Mouse (Mus musculus) CH12.LX (cell line): ENCODE measurements around the gene Diaph2. TPM values are rescaled to one million over a fixed set of nuclear protein-coding genes. Genes with fewer than 3 reads are reported as not detected.

ENCODE experiments used
- DNase-seq: peaks from one replicate; pipeline ENCODE4 v3.0.0-alpha.2; 2013; ENCODE audit errors: extremely low read depth
- H3K27ac ChIP-seq: 2 replicates; pipeline ENCODE4 v1.5.1; 2012; ENCODE audit warnings: low read depth, mild to moderate bottlenecking, control low read depth, moderate library complexity; ENCODE audit not compliant: insufficient read depth
- H3K27me3 ChIP-seq: replicated peaks from 2 replicates; pipeline ENCODE3; 2012; ENCODE audit warnings: inconsistent platforms
- H3K36me3 ChIP-seq, 2 experiments: replicated peaks in 1 of 2; 2 replicates each; pipeline versions ENCODE3 to v1.6.1; 2012; ENCODE audit warnings: inconsistent platforms in 1 of 2, low read length in 1 of 2, mild to moderate bottlenecking in 1 of 2, mixed read lengths in 1 of 2, moderate library complexity in 1 of 2; ENCODE audit not compliant: control insufficient read depth in 1 of 2, insufficient read depth in 1 of 2
- H3K4me1 ChIP-seq, 2 experiments: 2 replicates each; pipeline ENCODE4 v1.6.1; 2012; ENCODE audit warnings: inconsistent platforms in 1 of 2, moderate library complexity in 1 of 2; ENCODE audit not compliant: insufficient read depth in 2 of 2, control insufficient read depth in 1 of 2
- H3K4me2 ChIP-seq: 2 replicates; pipeline ENCODE4 v1.6.1; 2012; ENCODE audit warnings: low read depth, mild to moderate bottlenecking, control low read depth; ENCODE audit not compliant: poor library complexity, insufficient read depth, severe bottlenecking
- H3K4me3 ChIP-seq, 3 experiments: fragments of 150-350 bp in 1 of 3; sonication (generic) in 1 of 3; replicated peaks in 1 of 3; 2 replicates each; pipeline versions ENCODE3 to v1.5.1; 2011 to 2012; ENCODE audit warnings: low read depth in 2 of 3, low read length in 2 of 3, mild to moderate bottlenecking in 2 of 3, moderate library complexity in 2 of 3, control low read depth in 1 of 3, improper control_type of control experiment in 1 of 3, inconsistent platforms in 1 of 3, mixed read lengths in 1 of 3; ENCODE audit not compliant: poor library complexity in 1 of 3
- H3K79me2 ChIP-seq: replicated peaks from 2 replicates; pipeline ENCODE4 v1.6.1; 2012; ENCODE audit warnings: mild to moderate bottlenecking, moderate library complexity; ENCODE audit not compliant: control insufficient read depth, poor library complexity, insufficient read depth, severe bottlenecking; ENCODE audit errors: extremely low read depth
- H3K9ac ChIP-seq: 2 replicates; pipeline ENCODE4 v1.6.1; 2012; ENCODE audit warnings: low read depth, mild to moderate bottlenecking, control low read depth, moderate library complexity; ENCODE audit not compliant: insufficient read depth
- H3K9me3 ChIP-seq: replicated peaks from 2 replicates; pipeline ENCODE3; 2012; ENCODE audit warnings: low read length, inconsistent platforms, mixed read lengths
- BHLHE40 ChIP-seq: IDR thresholded peaks from 2 replicates; pipeline ENCODE4 v1.6.1; 2011; ENCODE audit warnings: mild to moderate bottlenecking, low read depth, low read length, improper control_type of control experiment
- CHD1 ChIP-seq: IDR thresholded peaks from 2 replicates; pipeline ENCODE4 v1.6.1; 2012; ENCODE audit warnings: low read depth, low read length, improper control_type of control experiment, inconsistent platforms
- CHD2 ChIP-seq: IDR thresholded peaks from 2 replicates; pipeline ENCODE4 v1.6.1; 2011; ENCODE audit warnings: low read length, improper control_type of control experiment
- CTCF ChIP-seq, 2 experiments: IDR thresholded peaks in 1 of 2; conservative IDR thresholded peaks in 1 of 2; 2 replicates each; pipeline ENCODE4 v1.5.1; 2011 to 2012; ENCODE audit warnings: low read depth in 2 of 2, low read length in 2 of 2, improper control_type of control experiment in 1 of 2, inconsistent platforms in 1 of 2, mild to moderate bottlenecking in 1 of 2, moderate library complexity in 1 of 2
- E2F4 ChIP-seq: IDR thresholded peaks from 2 replicates; pipeline ENCODE4 v1.6.1; 2011; ENCODE audit warnings: low read depth, low read length, improper control_type of control experiment; ENCODE audit not compliant: insufficient replicate concordance
- ELF1 ChIP-seq: IDR thresholded peaks from 2 replicates; pipeline ENCODE4 v1.6.1; 2014; ENCODE audit warnings: low read depth, mild to moderate bottlenecking, inconsistent platforms, low read length, improper control_type of control experiment
- EP300 ChIP-seq: IDR thresholded peaks from 2 replicates; pipeline ENCODE4 v1.6.1; 2011; ENCODE audit warnings: low read length, improper control_type of control experiment
- ETS1 ChIP-seq: conservative IDR thresholded peaks from 2 replicates; pipeline ENCODE4 v1.6.1; 2012; ENCODE audit warnings: low read depth, mild to moderate bottlenecking, inconsistent platforms, low read length, improper control_type of control experiment, moderate library complexity
- GABPA ChIP-seq: IDR thresholded peaks from 2 replicates; pipeline ENCODE4 v1.6.1; 2012; ENCODE audit warnings: low read depth, low read length, improper control_type of control experiment, inconsistent platforms; ENCODE audit not compliant: insufficient replicate concordance
- HCFC1 ChIP-seq: IDR thresholded peaks from 2 replicates; pipeline ENCODE4 v1.6.1; 2012; ENCODE audit warnings: low read depth, mild to moderate bottlenecking, inconsistent platforms, low read length, improper control_type of control experiment
- IRF4 ChIP-seq: IDR thresholded peaks from 2 replicates; pipeline ENCODE4 v1.6.1; 2014; ENCODE audit warnings: low read depth, mild to moderate bottlenecking, inconsistent platforms, low read length, improper control_type of control experiment
- JUN ChIP-seq: IDR thresholded peaks from 2 replicates; pipeline ENCODE4 v1.6.1; 2011; ENCODE audit warnings: low read depth, mild to moderate bottlenecking, low read length, improper control_type of control experiment, moderate library complexity; ENCODE audit not compliant: insufficient read depth
- JUND ChIP-seq: conservative IDR thresholded peaks from 2 replicates; pipeline ENCODE4 v1.6.1; 2011; ENCODE audit warnings: low read depth, low read length, improper control_type of control experiment
- MAFK ChIP-seq: IDR thresholded peaks from 2 replicates; pipeline ENCODE4 v1.6.1; 2011; ENCODE audit warnings: low read length, improper control_type of control experiment; ENCODE audit not compliant: insufficient replicate concordance
- MAZ ChIP-seq: IDR thresholded peaks from 2 replicates; pipeline ENCODE4 v1.6.1; 2012; ENCODE audit warnings: low read depth, mild to moderate bottlenecking, inconsistent platforms, low read length, improper control_type of control experiment, moderate library complexity
- NRF1 ChIP-seq: IDR thresholded peaks from 2 replicates; pipeline ENCODE4 v1.6.1; 2014; ENCODE audit warnings: low read depth, mild to moderate bottlenecking, inconsistent platforms, low read length, improper control_type of control experiment, moderate library complexity
- PAX5 ChIP-seq: IDR thresholded peaks from 2 replicates; pipeline ENCODE4 v1.6.1; 2012; ENCODE audit warnings: low read length, inconsistent platforms, mixed read lengths
- POLR2A ChIP-seq: IDR thresholded peaks from 2 replicates; pipeline ENCODE4 v1.6.1; 2011; ENCODE audit warnings: low read depth, mild to moderate bottlenecking, improper control_type of control experiment, low read length
- RAD21 ChIP-seq: IDR thresholded peaks from 2 replicates; pipeline ENCODE4 v1.6.1; 2011; ENCODE audit warnings: low read depth, mild to moderate bottlenecking, low read length, improper control_type of control experiment, moderate library complexity
- SIN3A ChIP-seq: IDR thresholded peaks from 2 replicates; pipeline ENCODE4 v1.6.1; 2012; ENCODE audit warnings: low read length, improper control_type of control experiment, inconsistent platforms
- SMC3 ChIP-seq: IDR thresholded peaks from 2 replicates; pipeline ENCODE4 v1.6.1; 2011; ENCODE audit warnings: low read depth, low read length, improper control_type of control experiment
- TBP ChIP-seq: conservative IDR thresholded peaks from 2 replicates; pipeline ENCODE4 v1.6.1; 2011; ENCODE audit warnings: low read depth, low read length, improper control_type of control experiment
- TCF12 ChIP-seq: IDR thresholded peaks from 2 replicates; pipeline ENCODE4 v1.6.1; 2014; ENCODE audit warnings: low read depth, mild to moderate bottlenecking, inconsistent platforms, low read length, improper control_type of control experiment
- USF1 ChIP-seq: IDR thresholded peaks from 2 replicates; pipeline ENCODE4 v1.6.1; 2014; ENCODE audit warnings: low read depth, mild to moderate bottlenecking, inconsistent platforms, low read length, improper control_type of control experiment
- ZC3H11A ChIP-seq: IDR thresholded peaks from 2 replicates; pipeline ENCODE4 v1.6.1; 2012; ENCODE audit warnings: low read depth, mild to moderate bottlenecking, inconsistent platforms, low read length, improper control_type of control experiment
- ZMIZ1 ChIP-seq: IDR thresholded peaks from 2 replicates; pipeline ENCODE4 v1.6.1; 2012; ENCODE audit warnings: low read depth, mild to moderate bottlenecking, inconsistent platforms, low read length, improper control_type of control experiment
- dilution Hi-C: fragments of 300-500 bp; cut with MboI; formaldehyde crosslinking; loops from 2 replicates; pipeline ENCODE4 v1.14.3; 2020; ENCODE audit warnings: low sequenced_read_pairs; ENCODE audit not compliant: extremely low pct_unique_long_range_greater_than_20kb, extremely low pct_ligation_motif_present
- in situ Hi-C: fragments of 300-500 bp; cut with MboI; formaldehyde crosslinking; loops from 3 replicates; pipeline ENCODE4 v1.14.3; 2019; ENCODE audit warnings: low sequenced_read_pairs, low pct_ligation_motif_present, low pct_unique_long_range_greater_than_20kb, mixed read lengths
- polyA plus RNA-seq: library from polyadenylated mRNA; unstranded; fragments of >175 nt; gene quantifications from 2 replicates; pipeline ENCODE4 v1.2.1, GENCODE M21; 2012; ENCODE audit warnings: low read depth; ENCODE audit not compliant: insufficient read length
- total RNA-seq, 2 experiments: library from RNA; depleted of rRNA; stranded (reverse); fragments of 300-350 nt in 1 of 2; fragments of >200 nt in 1 of 2; gene quantifications; 2 replicates each; pipeline ENCODE4 v1.2.3; 2012 to 2014

The Diaph2 gene
- total and polyA plus RNA-seq, 3 experiments: not detected

- Histone ChIP-seq H3K9me3 (no peaks in the 10 kb centered on the region), H3K4me2 (no peak overlapping the region), H3K79me2 (no peaks in the 10 kb centered on the region), H3K36me3 (no peaks in the 10 kb centered on the region), H3K9ac (no peak overlapping the region), H3K4me3 (no peak overlapping the region), H3K27me3 (no peaks in the 10 kb centered on the region), H3K27ac (no peak overlapping the region), H3K4me1 (no peaks in the 10 kb centered on the region)
- in situ Hi-C loops (no loop called here), dilution Hi-C loops (no loop called here)
- no peak for DNase-seq
- no peak for TF ChIP-seq TBP
- no peak for TF ChIP-seq BHLHE40
- TF ChIP-seq IRF4: no peak
- TF ChIP-seq SMC3: no peak
- no peak for TF ChIP-seq USF1
- TF ChIP-seq TCF12: no peak
- TF ChIP-seq E2F4: no peak
- TF ChIP-seq POLR2A: no peak
- TF ChIP-seq NRF1: no peak
- TF ChIP-seq MAZ: no peak
- no peak for TF ChIP-seq CHD2
- TF ChIP-seq ETS1: no peak
- TF ChIP-seq MAFK: no peak
- TF ChIP-seq CTCF (conservative IDR thresholded peaks at IDR 0.05 in 1 of 2, IDR thresholded peaks at IDR 0.05 in 1 of 2; ENCODE audit: low read depth in 2 of 2, low read length in 2 of 2): no peak
- TF ChIP-seq JUND: no peak
- TF ChIP-seq RAD21: no peak
- TF ChIP-seq ELF1: no peak
- TF ChIP-seq ZC3H11A: no peak
- no peak for TF ChIP-seq CHD1
These were observed 423.6 kb downstream of the Diaph2 start for GRCm38 (mm10) chrX:130173126-130173525.

GRCm38 (mm10) chrX:130187891-130188290 lies 438.3 kb downstream of the Diaph2 start:
- no peaks in the 10 kb centered on the region for H3K9me3 ChIP-seq
- dilution Hi-C loops: no loop called here
- no peaks in the 10 kb centered on the region for H3K4me1 ChIP-seq
- H3K4me2 ChIP-seq: no peak overlapping the region
- TF ChIP-seq JUND (no peak), ELF1 (no peak), ZMIZ1 (no peak), GABPA (no peak), CHD1 (no peak), HCFC1 (no peak), EP300 (no peak), SIN3A (no peak), TCF12 (no peak), JUN (no peak), IRF4 (no peak), TBP (no peak), PAX5 (no peak)
- H3K4me3 ChIP-seq: no peak overlapping the region
- H3K9ac ChIP-seq: no peak overlapping the region
- H3K36me3 ChIP-seq: no peaks in the 10 kb centered on the region
- H3K27ac ChIP-seq: no peak overlapping the region
- H3K79me2 ChIP-seq: no peaks in the 10 kb centered on the region
- DNase-seq: no peak
- in situ Hi-C loops: no loop called here
- H3K27me3 ChIP-seq: no peaks in the 10 kb centered on the region
